Mouse (Mus musculus): ENCODE data around the gene Ppp4c.

Gene Ppp4c

GRCm38 (mm10) chr7:126791851-126792720 lies at the start of gene Ppp4c:
Gene Ppp4c (minus strand): TSS chr7:126792496.
- peak; percentile 90 to 96 for DNase-seq (ENCODE audit: low spot score in 2 of 2)

GRCm38 (mm10) chr7:126833294-126833693 lies 41.0 kb upstream of the Ppp4c start:
- DNase-seq (ENCODE audit: low spot score in 2 of 2): no peak

DNA sequence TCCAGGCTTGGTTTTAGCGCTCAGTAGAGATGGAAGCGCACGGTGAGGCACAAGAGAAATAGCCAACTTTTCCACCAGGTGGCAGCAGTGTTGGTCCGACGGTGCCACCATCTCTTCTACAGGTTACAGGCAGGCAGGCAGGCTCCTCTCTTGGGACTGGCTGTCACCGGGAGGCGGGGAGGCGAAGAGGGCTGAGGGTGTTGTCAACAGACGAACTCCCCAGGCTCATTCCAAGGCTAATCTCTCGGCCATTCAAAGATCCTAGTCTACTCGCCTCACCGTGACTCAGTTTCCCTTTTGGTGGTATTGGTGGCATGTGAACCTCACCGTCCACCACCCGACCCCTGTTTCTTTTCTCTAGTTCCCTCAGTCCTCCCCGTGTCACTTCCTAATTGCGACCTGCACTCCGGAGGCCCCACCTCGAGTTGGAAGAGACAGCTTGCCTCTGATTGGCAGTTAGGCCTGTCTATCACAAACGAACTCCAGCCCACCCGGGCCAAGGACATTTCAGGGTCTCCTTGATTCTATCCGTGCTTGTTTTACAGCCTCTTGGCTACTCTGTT lies 39.8 kb upstream of the Ppp4c start:
- peak; percentile 47 to 74 for DNase-seq (ENCODE audit: low spot score in 2 of 2)

DNA sequence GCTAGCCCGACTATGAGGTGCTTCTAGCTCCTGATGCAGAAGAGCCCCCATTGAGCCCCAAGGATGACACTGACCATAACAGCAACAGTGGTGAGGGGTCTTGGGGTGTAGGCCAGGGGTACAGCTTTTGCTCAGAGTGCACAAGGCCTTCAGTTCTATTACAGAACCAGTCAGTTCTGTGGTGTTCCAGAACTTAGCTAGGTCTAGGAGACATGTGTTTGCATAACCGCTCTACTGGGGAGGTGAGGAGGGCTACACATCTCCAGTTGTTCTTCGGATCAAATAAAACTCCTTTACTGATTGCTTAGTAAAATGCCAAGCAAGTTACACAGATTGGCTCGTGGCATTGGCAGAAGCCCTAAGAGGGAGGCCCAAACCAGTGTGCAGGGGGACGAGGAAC lies 39.2 kb upstream of the Ppp4c start, which contains the start of gene 4930451I11Rik:
Gene 4930451I11Rik, minus strand, starts transcription at position 101 of the 400 bp plus-strand sequence.
- no peak for DNase-seq (ENCODE audit: low spot score in 2 of 2)

DNA sequence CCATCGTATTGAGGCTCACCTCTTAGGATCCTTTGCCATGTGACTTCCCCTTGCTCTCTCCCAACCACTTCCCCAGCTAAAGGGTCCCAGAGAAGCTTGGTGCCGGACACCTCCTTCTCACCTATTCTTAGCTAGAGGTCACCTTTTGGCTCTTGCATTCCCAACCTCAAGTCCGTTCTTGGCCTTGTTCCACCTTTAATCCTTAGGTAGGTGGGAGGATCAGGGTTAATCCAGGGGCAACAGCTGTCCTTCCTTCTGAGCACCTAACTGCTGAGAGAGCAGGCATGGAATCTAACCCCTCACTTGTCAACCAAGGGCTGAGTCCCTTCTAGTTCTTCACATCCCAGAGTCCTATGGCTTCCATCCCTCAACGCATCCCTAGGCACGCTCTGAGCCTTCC lies 33.7 kb upstream of the Ppp4c start:
- DNase-seq (ENCODE audit: low spot score in 2 of 2): no peak

GRCm38 (mm10) chr7:126825403-126825802 lies 33.1 kb upstream of the Ppp4c start:
- DNase-seq (ENCODE audit: low spot score in 2 of 2): no peak

GRCm38 (mm10) chr7:126823940-126824339 lies 31.6 kb upstream of the Ppp4c start:
- DNase-seq (ENCODE audit: low spot score in 2 of 2): no peak

- no peak for DNase-seq (ENCODE audit: low spot score in 2 of 2)
Observed at GRCm38 (mm10) chr7:126823202-126823711, 31.0 kb upstream of the Ppp4c start.

DNA sequence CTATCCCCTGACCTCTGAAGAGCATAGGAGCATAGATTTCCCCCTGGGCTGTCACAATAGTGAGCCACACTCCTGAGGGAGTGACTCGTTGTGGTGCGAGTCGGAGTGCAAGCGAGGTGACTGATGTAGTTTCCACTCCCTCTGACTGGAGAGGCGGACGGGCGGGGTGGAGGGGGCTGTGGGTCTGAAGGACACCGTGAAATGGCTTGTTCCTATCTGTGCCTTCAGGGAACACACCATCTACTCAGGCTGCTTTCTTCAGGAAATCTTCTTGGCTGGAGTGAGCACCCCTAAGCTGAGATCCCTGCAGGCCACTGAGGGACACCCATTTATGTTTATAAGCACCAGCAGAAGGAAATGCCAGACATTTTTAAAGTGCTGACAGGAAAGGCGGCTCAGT lies 30.4 kb upstream of the Ppp4c start:
- no peak for DNase-seq (ENCODE audit: low spot score in 2 of 2)

DNA sequence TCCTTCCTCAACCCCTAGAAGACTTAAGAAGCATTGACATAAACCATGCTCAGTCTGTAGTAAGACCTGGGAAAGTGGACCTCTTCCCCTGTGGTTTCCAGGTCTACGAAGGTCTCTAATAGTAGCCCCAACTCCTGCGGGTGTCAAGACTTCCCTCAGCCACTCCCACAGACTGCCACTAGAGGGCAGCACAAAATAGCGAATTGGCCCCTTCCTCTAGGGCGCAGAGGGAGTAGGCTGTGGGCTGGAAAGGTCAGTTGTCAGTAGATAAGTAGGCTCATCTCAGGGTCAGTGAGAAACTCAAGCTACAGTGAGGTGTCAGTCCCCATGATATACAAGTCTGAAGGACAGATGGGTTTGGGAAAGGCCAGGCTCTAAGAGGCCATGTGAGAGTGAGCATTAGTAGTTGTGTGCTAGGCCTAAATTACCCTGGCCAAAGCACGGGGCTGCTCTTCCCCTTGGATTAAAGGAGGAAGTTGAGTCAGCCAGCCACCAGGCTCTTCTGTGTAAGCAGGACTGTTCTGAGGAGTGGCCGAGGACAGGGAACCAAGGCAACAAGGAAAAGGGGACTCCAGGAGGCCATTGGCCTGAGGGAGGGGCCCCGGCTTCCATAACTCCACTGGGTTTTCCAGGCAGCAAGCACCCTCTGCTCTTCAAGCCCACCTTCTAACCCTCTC lies 29.7 kb upstream of the Ppp4c start:
- peak; percentile 65 to 78 for DNase-seq (ENCODE audit: low spot score in 2 of 2)

- no peak for DNase-seq (ENCODE audit: low spot score in 2 of 2)
Observed at GRCm38 (mm10) chr7:126818818-126819217, 26.5 kb upstream of the Ppp4c start.

GRCm38 (mm10) chr7:126817595-126817994 lies 25.3 kb upstream of the Ppp4c start:
- no peak for DNase-seq (ENCODE audit: low spot score in 2 of 2)

DNA sequence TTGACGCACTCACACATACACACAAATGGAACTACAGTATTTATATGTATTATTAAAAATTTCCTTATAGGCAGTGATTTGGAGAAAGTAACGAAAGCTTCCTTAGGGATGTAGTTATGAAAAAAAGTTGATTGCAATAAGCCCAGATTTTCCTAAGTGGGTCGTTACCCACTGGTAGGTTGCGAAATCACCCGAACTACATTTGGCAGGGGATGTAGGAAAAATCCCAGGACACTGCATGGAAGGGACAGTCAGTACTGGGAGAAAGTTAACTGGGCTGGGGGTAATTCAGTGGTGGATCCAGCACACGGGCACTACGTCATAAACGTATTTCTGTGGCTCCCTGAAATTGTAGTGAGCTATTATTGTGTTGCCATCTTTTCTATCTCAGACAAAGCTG lies 24.2 kb upstream of the Ppp4c start:
- DNase-seq (ENCODE audit: low spot score in 2 of 2): no peak

GRCm38 (mm10) chr7:126815726-126816222 lies 23.5 kb upstream of the Ppp4c start:
- DNase-seq (ENCODE audit: low spot score in 2 of 2): no peak

- no peak for DNase-seq (ENCODE audit: low spot score in 2 of 2)
Observed at GRCm38 (mm10) chr7:126809723-126810369, 17.6 kb upstream of the Ppp4c start.

DNA sequence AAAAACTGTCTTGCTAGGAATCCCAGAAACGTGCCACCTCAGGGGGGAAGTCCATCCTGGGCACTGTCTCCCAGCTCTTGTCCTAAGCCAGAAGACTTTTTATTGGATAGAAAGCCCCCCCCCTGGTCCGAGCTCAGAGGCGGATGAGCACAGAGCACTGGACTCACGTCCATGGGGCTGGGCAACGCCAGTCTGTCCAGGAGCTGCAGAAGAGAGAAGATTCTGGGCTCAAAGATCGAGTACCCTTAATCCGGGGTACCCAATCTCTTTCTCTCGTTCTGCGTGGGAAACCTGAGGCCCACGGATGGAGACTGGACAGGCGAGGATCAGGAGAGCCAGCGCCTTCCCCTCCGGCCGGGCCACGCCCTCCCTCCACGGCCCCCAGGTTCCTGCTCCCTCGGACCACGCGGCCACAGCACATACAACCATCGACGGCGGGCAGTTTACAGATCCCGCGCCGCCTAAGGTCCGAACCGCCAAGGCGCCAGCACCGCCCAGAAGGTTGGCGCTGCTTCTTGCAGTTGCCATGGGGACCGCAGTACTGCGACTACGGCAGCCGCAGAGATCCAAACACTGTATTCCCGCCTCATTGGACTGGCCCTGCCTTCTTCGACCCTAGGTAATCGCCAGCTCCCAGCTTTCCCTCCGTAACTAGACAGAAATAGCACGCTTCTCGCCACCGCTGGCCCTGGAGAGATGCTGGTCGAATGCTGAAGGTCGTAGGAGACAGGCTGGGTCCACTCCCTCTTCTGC lies 16.6 kb upstream of the Ppp4c start:
- peak; percentile 58 to 66 for DNase-seq (ENCODE audit: low spot score in 2 of 2)

DNA sequence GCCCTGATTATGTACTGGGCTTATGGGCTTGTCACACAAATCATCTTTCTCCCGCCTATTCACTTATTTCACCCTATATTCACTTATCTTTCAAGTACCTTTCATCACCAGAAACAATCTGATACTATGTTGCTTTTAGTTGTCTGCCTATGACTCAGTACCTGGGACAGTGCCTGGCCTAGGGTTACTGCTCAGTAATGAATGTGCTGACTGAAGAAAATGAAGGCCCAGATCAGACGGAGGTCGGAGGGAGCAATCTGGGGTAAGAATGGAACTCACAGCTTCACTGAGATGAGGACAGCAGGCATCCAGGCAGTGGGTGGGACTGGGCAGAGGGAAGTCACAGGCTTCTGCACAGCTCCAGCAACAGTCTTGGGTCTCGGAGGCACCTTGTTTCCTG lies 15.1 kb upstream of the Ppp4c start:
- no peak for DNase-seq (ENCODE audit: low spot score in 2 of 2)

- DNase-seq (ENCODE audit: low spot score in 2 of 2): no peak
Observed at GRCm38 (mm10) chr7:126806956-126807355, 14.7 kb upstream of the Ppp4c start.

DNA sequence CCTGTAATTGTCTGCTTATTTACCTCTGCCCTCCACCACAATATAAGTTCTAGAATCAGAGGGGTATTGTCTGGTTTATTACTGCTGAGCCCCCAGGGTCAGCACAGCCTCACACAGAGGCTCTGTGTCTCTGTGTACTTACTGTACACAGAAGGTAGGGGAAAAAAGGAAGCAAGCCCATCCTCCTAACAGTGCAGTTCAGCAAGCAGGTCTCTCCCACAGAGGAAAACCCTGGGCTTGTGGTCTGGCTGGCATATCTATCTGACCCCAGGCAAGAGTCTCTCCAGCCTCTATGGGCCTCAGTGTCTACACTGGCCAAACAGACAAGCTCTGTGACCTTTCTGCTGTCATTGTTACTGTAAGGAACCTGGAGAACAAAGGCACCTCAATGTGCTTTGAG lies 11.5 kb upstream of the Ppp4c start:
- no peak for DNase-seq (ENCODE audit: low spot score in 2 of 2)

DNA sequence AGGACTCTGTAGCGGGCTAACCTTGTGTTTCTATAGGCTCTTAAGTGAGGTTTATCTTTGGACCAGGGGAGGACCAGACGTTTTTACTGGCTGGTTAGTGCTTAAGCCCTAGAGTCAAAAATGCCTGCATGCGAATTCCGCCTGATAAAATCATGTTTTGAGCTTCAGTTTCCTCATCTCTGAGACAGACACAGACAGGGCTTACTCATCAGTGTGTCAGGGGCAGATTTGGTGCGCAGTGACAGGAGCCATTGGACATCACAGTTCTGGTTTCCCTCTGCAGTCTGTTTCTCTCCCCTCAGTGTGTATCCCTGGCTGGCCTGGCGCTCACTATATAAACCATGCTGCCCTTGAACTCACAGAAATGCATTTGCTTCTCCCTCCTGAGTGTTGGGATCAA lies 10.9 kb upstream of the Ppp4c start:
- no peak for DNase-seq (ENCODE audit: low spot score in 2 of 2)

All from spleen, postnatal 14 days (tissue).